Mouse (Mus musculus) frontal cortex, postnatal 10 days (tissue): ENCODE measurements around the gene Pdhb.
"Not testable (repeated sequence)": the region's sequence is repeated elsewhere in the genome, so short reads cannot be mapped to it uniquely, and the experiment has no call there.

Experiments used
- DNase-seq, 2 experiments: peaks; one replicate each; pipeline ENCODE4 v3.0.0; 2022; ENCODE audit warnings: low spot score in 2 of 2, mixed read lengths in 1 of 2

The Pdhb gene

GRCm38 (mm10) chr14:8191331-8191965 is 18.6 kb upstream of the Pdhb start:
- DNase-seq, result no peak

- no peak for DNase-seq
Measured at GRCm38 (mm10) chr14:8190556-8190955, 17.7 kb upstream of the Pdhb start.

GRCm38 (mm10) chr14:8186278-8187045 is 13.6 kb upstream of the Pdhb start:
- peak in 1 of 2 experiments; percentile 34 for DNase-seq

- DNase-seq, result no peak
Measured at GRCm38 (mm10) chr14:8183330-8183729, 10.5 kb upstream of the Pdhb start.

- DNase-seq, result no peak
Measured at GRCm38 (mm10) chr14:8180371-8181035, 7.7 kb upstream of the Pdhb start.

- no peak for DNase-seq
Measured at GRCm38 (mm10) chr14:8176251-8176650, 3.4 kb upstream of the Pdhb start.

- DNase-seq, result no peak
Measured at GRCm38 (mm10) chr14:8174634-8175033, 1.8 kb upstream of the Pdhb start.

- DNase-seq, result not testable (repeated sequence)
Measured at GRCm38 (mm10) chr14:8173542-8174250, 871 bp upstream of the Pdhb start.

GRCm38 (mm10) chr14:8164463-8164862 is 8.4 kb downstream of the Pdhb start:
- no peak for DNase-seq

GRCm38 (mm10) chr14:8161777-8162176 is 11.0 kb downstream of the Pdhb start:
- no peak for DNase-seq

- no peak for DNase-seq
Measured at GRCm38 (mm10) chr14:8159141-8159540, 13.7 kb downstream of the Pdhb start.

GRCm38 (mm10) chr14:8158721-8159120 is 14.1 kb downstream of the Pdhb start:
- DNase-seq, result no peak

GRCm38 (mm10) chr14:8156947-8157346 is 15.9 kb downstream of the Pdhb start:
- DNase-seq, result no peak

- DNase-seq, result no peak
Measured at GRCm38 (mm10) chr14:8154072-8154471, 18.8 kb downstream of the Pdhb start.

- no peak for DNase-seq
Measured at GRCm38 (mm10) chr14:8151757-8152156, 21.1 kb downstream of the Pdhb start.

GRCm38 (mm10) chr14:8148842-8149241 is 24.0 kb downstream of the Pdhb start:
- no peak for DNase-seq

- DNase-seq, result no peak
Measured at GRCm38 (mm10) chr14:8146611-8147223, 26.1 kb downstream of the Pdhb start.

GRCm38 (mm10) chr14:8145594-8146558 is 26.9 kb downstream of the Pdhb start:
- no peak for DNase-seq

- DNase-seq, result no peak
Measured at GRCm38 (mm10) chr14:8141131-8141530, 31.7 kb downstream of the Pdhb start.
